Mouse (Mus musculus) bone marrow macrophage, adult 2 months (primary cell): Measurements from ENCODE around the gene Nacc2.

Source experiments
- CTCF ChIP-seq: IDR thresholded peaks from 2 replicates; pipeline ENCODE4 v1.5.1; 2012; ENCODE audit warnings: low read depth, mild to moderate bottlenecking, low read length, moderate library complexity
- POLR2A ChIP-seq: IDR thresholded peaks from 2 replicates; pipeline ENCODE4 v1.6.1; 2012; ENCODE audit warnings: mild to moderate bottlenecking, low read depth, low read length, borderline replicate concordance

GRCm38 (mm10) chr2:26123079-26123648 is at the start of gene Nacc2:
- TF ChIP-seq CTCF, result no peak
- TF ChIP-seq POLR2A, result no peak
